Mouse (Mus musculus) hindbrain, embryonic 13.5 days (tissue): ENCODE measurements at regions not wholly inside any gene's neighbourhood (a gene's known extent, or its start where the extent isn't known, plus 50 kb on each side); places are given as distances from the start of the nearest gene placed in this dataset.
A peak's percentile ranks its signal among the peaks of the same experiment; 100 is the strongest.

Experiments used
- ATAC-seq: fragments of 200-750 bp; cut with Nextera tagmentation; 2 replicates; pipeline ENCODE4 v1.8.0; 2017; ENCODE audit warnings: moderate TSS enrichment; ENCODE audit not compliant: low FRiP score
- H3K27ac ChIP-seq: fragments of 300-500 bp; sonication (generic); 2 replicates; pipeline ENCODE4 v1.5.1; 2015; ENCODE audit warnings: inconsistent platforms, mild to moderate bottlenecking, moderate library complexity
- H3K27me3 ChIP-seq: fragments of 300-500 bp; sonication (generic); 2 replicates; pipeline ENCODE4 v1.6.1; 2015; ENCODE audit warnings: mild to moderate bottlenecking, inconsistent platforms
- H3K36me3 ChIP-seq: fragments of 300-500 bp; sonication (generic); 2 replicates; pipeline ENCODE4 v1.6.1; 2015; ENCODE audit warnings: mild to moderate bottlenecking, inconsistent platforms
- H3K4me1 ChIP-seq: fragments of 300-500 bp; sonication (generic); replicated peaks from 2 replicates; pipeline ENCODE4 v1.6.1; 2015; ENCODE audit warnings: inconsistent platforms
- H3K4me2 ChIP-seq: fragments of 300-500 bp; sonication (generic); 2 replicates; pipeline ENCODE4 v1.6.1; 2015; ENCODE audit warnings: inconsistent platforms, mild to moderate bottlenecking, moderate library complexity
- H3K4me3 ChIP-seq: fragments of 300-500 bp; sonication (generic); 2 replicates; pipeline ENCODE4 v1.5.1; 2015; ENCODE audit warnings: mild to moderate bottlenecking, inconsistent platforms
- H3K9ac ChIP-seq: fragments of 300-500 bp; sonication (generic); 2 replicates; pipeline ENCODE4 v1.6.1; 2015; ENCODE audit warnings: mild to moderate bottlenecking, inconsistent platforms
- H3K9me3 ChIP-seq: fragments of 300-500 bp; sonication (generic); 2 replicates; pipeline ENCODE4 v1.6.1; 2016; ENCODE audit warnings: inconsistent platforms
- WGBS: fragments of 180-500 bp; shearing (Covaris S2); methylation state at CpG from one replicate; pipeline ENCODE4 v1.1.7; 2015; 5-methylcytosine and 5-hydroxymethylcytosine counted together

DNA sequence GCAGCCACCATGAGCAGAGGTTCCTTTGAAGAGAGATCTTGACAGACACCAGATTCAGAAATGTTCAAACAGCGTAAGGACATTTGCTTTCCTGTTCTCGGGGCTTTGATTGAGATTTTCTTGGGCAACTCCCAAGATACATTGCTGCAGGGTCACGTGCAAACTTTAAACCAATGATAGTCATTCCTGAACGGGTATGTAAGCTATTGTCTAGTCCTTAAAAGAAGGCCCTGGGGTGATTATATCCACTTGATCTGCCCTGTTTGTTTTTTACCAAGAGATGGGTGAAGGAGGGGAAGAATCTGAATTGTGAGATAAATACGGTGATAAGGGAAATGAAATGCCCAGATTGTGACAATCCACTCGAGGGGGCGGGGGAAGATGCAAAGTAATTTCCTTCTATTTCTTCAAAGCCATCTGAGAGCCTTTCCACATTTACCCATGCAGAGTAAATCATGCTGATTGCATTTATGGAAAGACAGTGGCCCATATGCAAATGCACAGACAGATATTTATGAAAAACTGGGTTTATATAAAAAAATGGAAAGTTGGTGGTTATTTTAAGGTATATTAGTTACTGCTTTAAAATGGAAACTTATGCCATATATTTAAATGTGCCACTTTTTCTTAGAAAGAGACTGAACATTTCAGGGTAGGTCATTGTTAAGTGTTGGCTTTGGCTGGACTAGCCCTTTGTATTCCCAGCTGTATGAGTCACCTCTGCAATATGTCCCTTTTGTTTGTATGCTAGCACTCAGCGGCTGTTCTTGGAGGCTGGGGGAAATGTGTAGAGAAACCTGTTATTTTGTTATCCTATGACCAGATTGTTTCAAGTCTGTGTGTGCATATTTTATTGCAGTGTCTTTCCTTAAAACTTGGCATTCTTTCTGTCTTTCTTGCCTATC is 142.7 kb upstream of the Igbp1b start:
- H3K9ac ChIP-seq: no peak overlapping the region
- H3K27ac ChIP-seq: no peak overlapping the region
- no peaks in the 10 kb centered on the region for H3K27me3 ChIP-seq
- no peak for ATAC-seq
- H3K36me3 ChIP-seq: no peaks in the 10 kb centered on the region
- H3K4me2 ChIP-seq: no peak overlapping the region
- H3K4me3 ChIP-seq: no peak overlapping the region
- WGBS: 69% methylated on average over 8 of the region's 8 CpGs
- no peaks in the 10 kb centered on the region for H3K9me3 ChIP-seq
- no peaks in the 10 kb centered on the region for H3K4me1 ChIP-seq

DNA sequence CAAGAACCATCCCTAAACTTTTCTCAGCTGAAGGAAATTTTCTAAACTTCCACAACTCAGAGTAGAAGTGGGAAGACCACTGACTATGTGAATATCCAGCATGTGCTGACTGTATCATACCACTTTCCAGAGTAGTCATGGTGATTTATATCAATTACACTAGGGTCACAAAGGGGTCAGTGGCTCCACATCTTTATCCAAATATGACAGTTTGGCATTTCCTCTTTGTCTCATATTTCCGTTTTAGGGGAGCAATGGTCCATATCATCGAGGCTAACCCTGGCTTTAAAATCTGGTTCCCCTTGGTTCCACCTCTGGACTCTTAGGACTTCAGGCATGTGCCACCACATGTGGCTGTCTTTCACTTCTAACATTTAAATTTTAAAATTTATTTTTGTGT is 136.4 kb upstream of the Igbp1b start:
- no peak overlapping the region for H3K9ac ChIP-seq
- H3K36me3 ChIP-seq: no peaks in the 10 kb centered on the region
- no peaks in the 10 kb centered on the region for H3K4me1 ChIP-seq
- 81% methylated on average over 2 of the region's 2 CpGs for WGBS
- no peaks in the 10 kb centered on the region for H3K27me3 ChIP-seq
- ATAC-seq: no peak
- H3K9me3 ChIP-seq: no peaks in the 10 kb centered on the region
- H3K4me3 ChIP-seq: no peak overlapping the region
- no peak overlapping the region for H3K4me2 ChIP-seq
- no peak overlapping the region for H3K27ac ChIP-seq

DNA sequence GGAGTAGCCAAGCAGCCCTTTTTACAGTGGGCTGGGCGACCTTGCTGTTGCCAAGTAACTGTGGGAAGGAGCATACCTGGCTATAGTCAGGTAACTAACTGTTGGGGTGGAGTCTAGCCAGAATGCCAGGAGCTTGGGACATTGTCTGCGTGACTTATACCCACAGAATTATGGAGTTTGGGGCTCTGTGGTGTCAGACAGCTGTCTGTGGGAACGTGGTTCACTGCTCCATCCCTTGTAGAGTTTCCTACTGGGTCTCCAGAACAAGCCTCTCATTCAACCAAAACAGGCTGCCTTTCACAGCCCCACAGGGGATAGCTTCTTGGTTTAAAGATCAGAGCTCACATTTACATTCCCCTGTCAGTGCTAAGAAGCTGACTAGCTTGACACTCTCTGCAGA is 134.5 kb upstream of the Igbp1b start:
- Histone ChIP-seq H3K9ac (no peak overlapping the region), H3K27ac (no peak overlapping the region), H3K9me3 (no peaks in the 10 kb centered on the region), H3K36me3 (no peaks in the 10 kb centered on the region), H3K4me3 (no peak overlapping the region), H3K4me2 (no peak overlapping the region), H3K27me3 (no peaks in the 10 kb centered on the region), H3K4me1 (no peaks in the 10 kb centered on the region)
- no peak for ATAC-seq
- WGBS: 68% methylated on average over 3 of the region's 3 CpGs

DNA sequence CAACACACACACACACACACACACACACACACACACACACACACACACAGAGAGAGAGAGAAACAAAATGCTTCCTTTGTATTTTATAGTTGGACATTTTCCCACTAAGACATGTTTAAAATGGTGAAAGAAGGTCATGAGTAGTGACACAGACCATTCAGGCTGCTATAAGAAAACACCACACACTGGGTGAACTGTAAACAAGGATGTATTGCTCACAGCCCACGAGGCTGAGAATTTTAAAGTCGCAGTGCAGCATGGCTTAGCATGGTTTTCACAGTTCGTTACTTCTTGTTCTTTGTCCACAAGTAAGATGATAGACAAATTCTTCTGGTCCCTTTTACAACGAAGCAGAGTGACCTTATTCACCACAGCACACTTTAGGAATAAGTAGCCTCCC is 124.6 kb upstream of the Igbp1b start:
- no peaks in the 10 kb centered on the region for H3K9me3 ChIP-seq
- no peaks in the 10 kb centered on the region for H3K4me1 ChIP-seq
- H3K4me3 ChIP-seq: no peak overlapping the region
- ATAC-seq: 0 out of 2 replicates have a peak, but pooled peaks have one; percentile 24
- H3K27ac ChIP-seq: no peak overlapping the region
- no peak overlapping the region for H3K9ac ChIP-seq
- H3K4me2 ChIP-seq: no peak overlapping the region
- H3K27me3 ChIP-seq: no peaks in the 10 kb centered on the region
- 40% methylated on average over 4 of the region's 4 CpGs for WGBS
- H3K36me3 ChIP-seq: no peaks in the 10 kb centered on the region

DNA sequence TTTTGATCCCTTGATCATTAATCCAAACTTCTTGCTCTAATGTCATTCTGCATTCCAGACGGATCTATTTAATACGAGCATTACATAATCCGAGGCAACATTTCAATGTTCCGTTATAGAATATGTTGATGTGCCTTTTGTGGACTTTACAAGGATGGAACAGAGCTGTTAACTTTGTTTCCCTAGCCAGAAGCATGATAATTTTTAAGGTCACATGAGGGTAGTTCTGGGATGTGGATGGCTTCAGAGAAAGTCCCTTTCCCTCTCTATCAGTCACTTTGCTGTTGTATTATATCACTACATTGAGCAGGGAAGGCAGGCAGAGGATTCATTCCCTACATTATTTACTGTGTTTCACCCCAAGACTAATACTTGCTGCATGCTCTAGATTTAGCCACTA is 124.1 kb upstream of the Igbp1b start:
- 89% methylated on average over 4 of the region's 4 CpGs for WGBS
- Histone ChIP-seq H3K36me3 (no peaks in the 10 kb centered on the region), H3K27me3 (no peaks in the 10 kb centered on the region), H3K4me1 (no peaks in the 10 kb centered on the region), H3K9ac (no peak overlapping the region), H3K27ac (no peak overlapping the region), H3K4me3 (no peak overlapping the region), H3K9me3 (no peaks in the 10 kb centered on the region), H3K4me2 (no peak overlapping the region)
- 0 out of 2 replicates have a peak, but pooled peaks have one; percentile 17 for ATAC-seq

DNA sequence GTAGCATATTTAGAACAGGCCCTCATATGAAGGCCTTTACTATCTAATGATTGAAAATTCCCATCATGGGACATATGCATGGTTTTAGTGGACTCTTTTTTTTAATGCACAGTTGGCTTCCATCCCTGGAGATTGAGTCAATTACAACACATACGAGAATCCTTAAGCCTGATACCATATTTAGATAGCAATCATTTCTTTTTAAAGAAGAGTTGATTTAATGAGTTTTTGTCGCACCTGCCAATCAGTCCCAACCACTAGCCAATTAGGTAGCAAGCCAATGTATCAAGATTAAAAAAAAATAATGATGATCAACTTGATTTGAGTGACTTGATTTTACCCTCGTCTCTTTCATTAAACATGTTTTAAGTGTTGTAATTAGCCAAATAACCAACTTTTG is 103.6 kb upstream of the Igbp1b start:
- Histone ChIP-seq H3K9me3 (no peaks in the 10 kb centered on the region), H3K4me3 (no peak overlapping the region), H3K36me3 (no peaks in the 10 kb centered on the region), H3K9ac (no peak overlapping the region), H3K4me2 (no peak overlapping the region), H3K27me3 (no peaks in the 10 kb centered on the region), H3K4me1 (no peaks in the 10 kb centered on the region), H3K27ac (no peak overlapping the region)
- no peak for ATAC-seq
- WGBS: 74% methylated on average over 3 of the region's 3 CpGs

DNA sequence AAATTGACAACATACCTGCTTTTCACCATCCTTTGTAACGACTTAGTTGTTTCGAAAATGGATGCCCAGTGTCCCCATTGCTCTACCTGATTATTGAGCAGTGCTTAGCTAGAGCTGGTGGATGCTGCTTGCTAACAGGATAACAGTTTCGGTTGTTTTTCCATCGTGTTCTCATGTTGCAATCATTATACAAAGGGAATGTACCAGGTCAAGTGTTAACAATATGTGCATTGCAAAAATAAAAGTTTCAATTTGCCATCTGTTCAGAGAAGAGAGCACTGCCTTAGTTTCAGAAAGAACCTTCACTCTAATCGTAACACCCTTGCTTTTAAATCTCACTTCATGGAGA is 96.6 kb upstream of the Igbp1b start:
- Histone ChIP-seq H3K9me3 (no peaks in the 10 kb centered on the region), H3K4me1 (no peaks in the 10 kb centered on the region), H3K27ac (no peak overlapping the region), H3K36me3 (no peaks in the 10 kb centered on the region), H3K4me3 (no peak overlapping the region), H3K27me3 (no peaks in the 10 kb centered on the region), H3K9ac (no peak overlapping the region), H3K4me2 (no peak overlapping the region)
- no peak for ATAC-seq
- WGBS: 57% methylated on average over 5 of the region's 5 CpGs

DNA sequence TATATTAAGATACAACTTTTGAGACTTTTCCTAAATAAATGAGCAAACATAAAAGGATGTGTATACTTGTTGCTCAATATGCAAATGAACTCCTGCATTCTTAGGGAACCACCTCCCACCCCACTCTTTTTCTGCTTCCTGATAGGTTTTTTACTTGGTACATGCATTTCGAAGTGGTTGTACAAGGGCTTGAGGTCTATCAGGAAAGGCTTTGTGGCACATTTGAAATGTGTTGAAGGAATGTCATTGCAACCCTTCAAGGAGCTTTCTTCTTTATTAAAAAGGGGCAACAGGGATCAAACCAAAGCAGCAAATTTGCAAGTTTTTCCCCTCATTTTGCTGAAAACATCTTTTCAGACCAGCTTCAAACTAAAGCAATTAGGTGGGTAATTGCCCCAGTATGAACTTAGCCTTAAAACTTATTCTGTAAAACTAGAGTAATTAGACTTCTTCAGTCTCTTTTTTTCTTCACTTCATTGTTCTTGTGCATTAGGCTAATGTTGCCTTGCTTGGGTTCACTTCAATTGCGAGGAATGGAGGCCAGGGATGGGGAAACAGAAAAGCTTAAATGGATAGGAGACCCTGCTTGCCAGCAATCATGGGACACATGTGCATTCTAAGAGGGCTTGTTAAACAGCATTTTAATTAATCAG is 96.1 kb upstream of the Igbp1b start:
- Histone ChIP-seq H3K4me2 (no peak overlapping the region), H3K36me3 (no peaks in the 10 kb centered on the region), H3K4me1 (no peaks in the 10 kb centered on the region), H3K27ac (no peak overlapping the region), H3K9ac (no peak overlapping the region), H3K9me3 (no peaks in the 10 kb centered on the region), H3K4me3 (no peak overlapping the region), H3K27me3 (no peaks in the 10 kb centered on the region)
- no peak for ATAC-seq
- 51% methylated on average over 2 of the region's 2 CpGs for WGBS

DNA sequence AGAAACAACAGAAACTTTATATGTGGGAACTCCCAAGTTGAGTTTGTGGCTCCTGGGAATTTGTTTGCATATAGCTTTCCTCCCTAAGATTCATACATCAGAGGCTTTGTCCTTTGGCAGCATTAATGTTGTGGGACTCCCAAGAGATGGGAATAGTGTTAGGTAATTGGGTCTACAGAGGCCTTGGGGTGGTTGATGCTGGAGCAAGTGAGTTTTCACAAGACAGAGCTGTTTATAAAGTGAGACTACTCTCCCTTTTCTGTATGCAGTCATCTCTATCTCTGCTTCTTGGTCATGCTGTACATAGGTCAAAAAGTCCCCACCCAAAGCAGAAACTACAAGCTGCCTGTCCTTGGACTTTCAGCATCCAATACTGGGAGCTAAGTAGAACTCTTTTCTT is 59.4 kb upstream of the Igbp1b start:
- Histone ChIP-seq H3K4me3 (no peak overlapping the region), H3K9me3 (no peaks in the 10 kb centered on the region), H3K9ac (no peak overlapping the region), H3K27ac (no peak overlapping the region), H3K27me3 (no peaks in the 10 kb centered on the region), H3K4me1 (no peaks in the 10 kb centered on the region), H3K36me3 (no peaks in the 10 kb centered on the region), H3K4me2 (no peak overlapping the region)
- no peak for ATAC-seq
